Comparison of ENCODE assay signal across 31 mouse cellular contexts in the genomic region with DNA sequence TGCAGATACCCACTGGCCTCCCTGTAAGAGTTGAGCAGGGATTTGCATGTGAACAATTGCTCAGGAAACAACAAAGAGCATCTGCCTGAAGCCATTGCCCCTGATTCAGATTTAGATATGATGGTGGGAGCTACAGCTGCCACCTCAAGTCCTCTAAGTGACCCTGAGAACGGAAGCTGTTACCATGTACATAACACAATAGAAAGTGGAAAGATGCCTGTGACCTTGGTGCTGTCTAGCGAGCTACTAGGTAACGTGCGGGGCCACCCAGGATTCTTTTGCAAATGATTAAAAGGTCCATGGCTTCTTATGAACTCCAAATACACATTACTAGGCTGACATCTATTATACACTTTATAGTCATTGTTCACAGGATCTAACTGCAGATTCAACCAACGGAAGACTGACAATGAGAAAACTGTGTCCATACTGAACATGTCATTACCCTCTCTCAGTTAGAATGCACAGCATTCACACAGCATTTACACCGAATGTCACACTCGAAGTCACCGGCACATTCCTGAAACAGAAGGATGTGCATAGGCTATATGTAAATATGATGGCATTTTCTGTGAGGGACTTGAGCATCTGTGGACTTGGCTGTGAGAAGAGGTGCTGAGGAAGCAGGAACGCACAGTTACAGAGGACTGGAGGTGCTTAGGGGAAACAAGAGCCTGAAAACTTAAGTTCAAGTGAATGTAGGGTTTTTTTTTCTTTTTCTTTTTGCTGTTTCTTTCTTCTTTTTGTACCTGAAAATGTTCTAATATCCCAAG. TPM values are rescaled to one million over a fixed set of nuclear protein-coding genes. Genes with fewer than 3 reads are reported as not detected.
"Had no signal": no experiment of that assay in that cellular context is flagged by ENCODE, and none has a peak within 500 bp of the region (broad histone marks: within the 10 kb centered on the region; RNA-seq: fewer than 3 reads in every experiment).

No protein-coding gene starts in this region.

- H3K4me3 ChIP-seq: kidney, embryonic 15.5 days; limb, embryonic 10.5 days; limb, embryonic 13.5 days; liver, embryonic 12.5 days; liver, embryonic 15.5 days; lung, embryonic 15.5 days; midbrain, embryonic 12.5 days; myocyte; neural tube, embryonic 13.5 days had no signal

- DNase-seq: kidney, adult 2 months; kidney, postnatal 14 days; kidney, postnatal 4 days; liver; lung, adult 18-20 months; lung, postnatal 10 days; lung, postnatal 36 days; retina, postnatal 1 day; right cerebral cortex, postnatal 14 days; right cerebral cortex, postnatal 4 days; thymus, adult 2 months; thymus, postnatal 14 days; thymus, postnatal 4 days had no signal

- H3K27me3 ChIP-seq: kidney, embryonic 15.5 days; limb, embryonic 13.5 days; liver, embryonic 12.5 days; liver, embryonic 15.5 days; lung, embryonic 15.5 days; midbrain, embryonic 12.5 days; neural tube, embryonic 13.5 days had no signal

- H3K36me3 ChIP-seq: kidney, embryonic 15.5 days; limb, embryonic 10.5 days; limb, embryonic 13.5 days; liver, embryonic 12.5 days; liver, embryonic 15.5 days; lung, embryonic 15.5 days; midbrain, embryonic 12.5 days; neural tube, embryonic 13.5 days had no signal

- ATAC-seq: liver, embryonic 12.5 days; midbrain, embryonic 16.5 days had no signal

- H3K4me1 ChIP-seq: kidney, embryonic 15.5 days; limb, embryonic 10.5 days; limb, embryonic 13.5 days; liver, embryonic 12.5 days; liver, embryonic 15.5 days; lung, embryonic 15.5 days; midbrain, embryonic 12.5 days; neural tube, embryonic 13.5 days had no signal

- H3K9me3 ChIP-seq: kidney, embryonic 15.5 days; limb, embryonic 10.5 days; limb, embryonic 13.5 days; liver, embryonic 12.5 days; liver, embryonic 15.5 days; lung, embryonic 15.5 days; midbrain, embryonic 12.5 days; neural tube, embryonic 13.5 days had no signal

- H3K9ac ChIP-seq: kidney, embryonic 15.5 days; limb, embryonic 13.5 days; liver, embryonic 12.5 days; liver, embryonic 15.5 days; lung, embryonic 15.5 days; midbrain, embryonic 12.5 days; neural tube, embryonic 13.5 days had no signal

- H3K27ac ChIP-seq: kidney, embryonic 15.5 days; limb, embryonic 10.5 days; limb, embryonic 13.5 days; liver, embryonic 12.5 days; liver, embryonic 15.5 days; lung, embryonic 15.5 days; midbrain, embryonic 12.5 days; neural tube, embryonic 13.5 days; stomach, postnatal 0 days had no signal

RNA-seq across cellular contexts. Expression of gene Pirt, which starts 21.2 kb away (rescaled TPM):
- total RNA-seq: megakaryocyte-erythroid progenitor cell, adult 5-6 weeks; monocyte, adult 5-6 weeks; neutrophil, adult 5-6 weeks had no signal
- polyA plus RNA-seq: limb, embryonic 10.5 days; liver, embryonic 15.5 days; myocyte had no signal

RNA-seq across cellular contexts. Expression of gene Tmem238l, which starts 23.4 kb away (rescaled TPM):
- total RNA-seq: layer of hippocampus, adult 18-20 months; layer of hippocampus, postnatal 14 days; left cerebral cortex, adult 8-10 months; left cerebral cortex, postnatal 25 days; megakaryocyte-erythroid progenitor cell, adult 5-6 weeks; monocyte, adult 5-6 weeks; neutrophil, adult 5-6 weeks had no signal
- polyA plus RNA-seq: kidney, embryonic 15.5 days; limb, embryonic 10.5 days; limb, embryonic 13.5 days; liver, embryonic 12.5 days; liver, embryonic 15.5 days; lung, embryonic 15.5 days; midbrain, embryonic 12.5 days; midbrain, embryonic 16.5 days; myocyte; neural tube, embryonic 13.5 days had no signal
